Mouse (Mus musculus): ENCODE measurements around the gene Zim1.

Zim1 gene

DNA sequence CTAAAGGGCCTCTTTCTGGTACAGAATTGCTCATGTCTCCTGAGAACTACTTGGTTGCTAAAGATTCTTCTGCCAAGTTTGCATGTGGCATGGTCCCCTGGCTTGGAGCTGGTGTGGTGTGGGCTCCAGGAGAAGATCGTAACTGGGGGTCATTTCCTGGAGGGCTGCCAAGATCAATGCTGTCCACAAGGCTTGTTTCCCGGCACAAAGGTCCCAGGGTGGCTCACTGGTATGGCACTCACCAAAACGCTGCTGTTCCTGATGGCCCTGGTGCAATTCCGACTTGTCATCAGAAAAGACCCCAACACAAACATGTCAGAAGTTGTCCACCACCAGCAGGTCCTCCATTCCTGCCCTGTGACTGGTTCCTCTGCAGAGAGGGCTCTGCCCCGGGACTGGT, 44.1 kb downstream of the Zim1 start:
- no peak for DNase-seq (ENCODE audit: inconsistent age in 2 of 2, low spot score in 1 of 2)

DNA sequence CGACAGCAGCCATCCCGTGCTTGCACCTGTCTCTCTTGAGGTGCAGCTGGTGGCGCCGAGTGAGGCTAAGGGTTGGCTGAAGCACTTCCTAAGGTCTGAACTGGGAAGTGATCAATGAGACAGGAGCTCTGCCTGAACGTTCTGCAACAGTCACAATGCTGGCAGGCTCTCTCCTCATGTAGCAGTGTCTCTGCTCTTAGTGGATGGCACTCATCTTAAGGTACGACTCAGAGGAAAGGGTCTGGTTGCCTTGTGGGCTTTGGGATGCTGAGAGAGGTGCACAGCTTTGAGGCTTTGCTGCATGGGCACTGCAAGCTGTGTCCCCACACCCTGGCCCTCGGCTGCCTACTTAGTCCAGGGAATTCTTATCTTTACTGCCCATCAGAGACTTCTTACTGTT, 45.0 kb downstream of the Zim1 start:
- no peak for DNase-seq (ENCODE audit: inconsistent age in 2 of 2, low spot score in 1 of 2)

DNA sequence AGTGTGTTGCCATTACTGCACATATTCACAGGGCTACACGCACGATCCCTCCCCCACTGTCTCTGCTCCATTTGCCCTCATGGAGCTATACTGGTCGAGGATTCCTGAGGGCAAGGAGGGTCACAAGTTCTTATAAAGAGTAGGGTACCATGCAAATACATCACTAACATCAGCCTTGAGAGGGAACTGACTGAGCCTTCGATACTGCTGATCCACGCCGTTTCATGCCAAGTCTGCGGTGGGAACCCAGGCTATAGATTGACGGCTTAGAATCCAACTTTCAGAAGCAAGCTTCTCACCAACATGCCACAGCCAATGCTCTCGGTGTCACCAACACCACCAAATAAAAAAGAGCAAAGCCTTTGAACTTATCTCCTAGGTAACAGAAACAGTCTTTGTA, 45.7 kb downstream of the Zim1 start:
- DNase-seq (ENCODE audit: inconsistent age in 2 of 2, low spot score in 1 of 2) = no peak

DNA sequence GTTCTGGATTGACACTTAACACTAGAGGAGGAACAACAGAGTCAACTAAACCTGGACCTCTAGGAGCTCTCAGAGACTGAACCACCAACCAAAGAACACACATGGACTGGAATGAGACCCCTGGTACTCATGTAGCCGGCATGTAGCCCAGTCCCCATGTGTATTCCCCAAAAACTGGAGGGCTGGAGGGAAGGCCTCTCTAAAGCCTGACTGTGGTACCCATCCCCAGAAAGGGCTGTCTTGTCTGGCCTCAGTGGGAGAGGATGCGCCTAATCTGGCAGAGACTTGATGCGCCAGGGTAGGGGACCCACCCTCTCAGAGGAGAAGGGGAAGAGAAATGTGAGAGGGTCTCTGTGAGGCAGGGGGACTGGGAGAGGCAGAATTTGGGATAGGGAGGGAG, 50.4 kb downstream of the Zim1 start:
- no peak for DNase-seq (ENCODE audit: inconsistent age in 2 of 2, low spot score in 1 of 2)

- no peak for DNase-seq (ENCODE audit: inconsistent age in 2 of 2, low spot score in 1 of 2)
Measured at GRCm38 (mm10) chr7:6638076-6638475, 58.2 kb downstream of the Zim1 start.

DNA sequence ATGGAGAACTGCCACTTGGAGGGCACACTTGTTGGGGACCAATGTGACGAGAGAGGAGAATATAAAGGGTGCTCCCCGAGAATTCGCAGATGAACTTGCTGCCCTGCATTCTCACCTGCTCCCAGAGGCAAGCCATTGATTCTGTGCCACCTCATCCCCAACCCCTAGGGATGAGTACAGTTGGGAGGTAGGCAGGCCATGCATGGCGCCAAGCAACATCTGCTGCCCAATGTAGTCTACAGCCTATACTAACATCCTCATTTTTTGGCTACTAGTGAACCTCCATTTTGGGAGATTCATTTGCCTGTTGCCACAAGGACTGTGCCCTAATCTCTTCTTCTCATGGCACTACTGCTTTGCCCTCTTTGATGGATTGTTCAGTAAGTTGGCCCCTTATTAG, 59.5 kb downstream of the Zim1 start:
- no peak for DNase-seq (ENCODE audit: inconsistent age in 2 of 2, low spot score in 1 of 2)

GRCm38 (mm10) chr7:6635831-6636230, 60.4 kb downstream of the Zim1 start:
- no peak for DNase-seq (ENCODE audit: inconsistent age in 2 of 2, low spot score in 1 of 2)

Measured in adrenal gland, adult (tissue).